Mouse (Mus musculus): Measurements from ENCODE around the gene Enpep.

GRCm38 (mm10) chr3:129273156-129273831 is 59.2 kb downstream of the Enpep start:
- TF ChIP-seq CTCF (IDR thresholded peaks at IDR 0.05; ENCODE audit: insufficient read depth, low read length) (no peak), POLR2A (IDR thresholded peaks at IDR 0.05; ENCODE audit: borderline replicate concordance, extremely low read depth, low read depth, low read length) (no peak)

All from lung, adult 2 months (tissue).